Mouse (Mus musculus) heart, embryonic 14.5 days (tissue): Measurements from ENCODE around the gene BC030499. TPM values are rescaled to one million over a fixed set of nuclear protein-coding genes. Genes with fewer than 3 reads are reported as not detected.

Source experiments
- ATAC-seq: fragments of 200-750 bp; cut with Nextera tagmentation; 2 replicates; pipeline ENCODE4 v1.8.0; 2017; ENCODE audit warnings: low read depth, moderate TSS enrichment; ENCODE audit not compliant: insufficient number of reproducible peaks, insufficient read depth, low FRiP score
- H3K27ac ChIP-seq, 2 experiments: fragments of 200-500 bp in 1 of 2; fragments of 300-500 bp in 1 of 2; sonication (generic) in 1 of 2; replicated peaks in 1 of 2; 2 replicates each; pipeline ENCODE4 v1.5.1; 2012 to 2014; ENCODE audit warnings: low read depth in 2 of 2, low read length in 2 of 2, control low read depth in 1 of 2, mild to moderate bottlenecking in 1 of 2, mixed read lengths in 1 of 2; ENCODE audit not compliant: control insufficient read depth in 1 of 2, insufficient read depth in 1 of 2
- H3K27me3 ChIP-seq: fragments of 300-500 bp; sonication (generic); 2 replicates; pipeline ENCODE4 v1.6.1; 2014; ENCODE audit warnings: mild to moderate bottlenecking, low read length, control low read depth; ENCODE audit not compliant: control insufficient read depth, insufficient read depth
- H3K36me3 ChIP-seq: fragments of 300-500 bp; sonication (generic); 2 replicates; pipeline ENCODE4 v1.6.1; 2014; ENCODE audit warnings: mild to moderate bottlenecking, control low read depth, low read length, mixed read lengths; ENCODE audit not compliant: control insufficient read depth, insufficient read depth
- H3K4me1 ChIP-seq, 2 experiments: fragments of 200-500 bp in 1 of 2; fragments of 300-500 bp in 1 of 2; sonication (generic) in 1 of 2; 2 replicates each; pipeline ENCODE4 v1.6.1; 2012 to 2014; ENCODE audit warnings: low read length in 2 of 2, control low read depth in 1 of 2, mixed read lengths in 1 of 2; ENCODE audit not compliant: control insufficient read depth in 2 of 2, insufficient read depth in 2 of 2
- H3K4me2 ChIP-seq: fragments of 300-500 bp; sonication (generic); 2 replicates; pipeline ENCODE4 v1.6.1; 2014; ENCODE audit warnings: mild to moderate bottlenecking, low read length
- H3K4me3 ChIP-seq, 2 experiments: fragments of 200-500 bp in 1 of 2; fragments of 300-500 bp in 1 of 2; sonication (generic) in 1 of 2; 2 replicates each; pipeline ENCODE4 v1.5.1; 2012 to 2014; ENCODE audit warnings: low read length in 2 of 2, mild to moderate bottlenecking in 2 of 2, control low read depth in 1 of 2, low read depth in 1 of 2, moderate library complexity in 1 of 2; ENCODE audit not compliant: control insufficient read depth in 1 of 2, insufficient read depth in 1 of 2
- H3K9ac ChIP-seq: fragments of 300-500 bp; sonication (generic); 2 replicates; pipeline ENCODE4 v1.6.1; 2014; ENCODE audit warnings: mild to moderate bottlenecking, low read length
- H3K9me3 ChIP-seq: fragments of 300-500 bp; sonication (generic); 2 replicates; pipeline ENCODE4 v1.6.1; 2016; ENCODE audit warnings: low read length, control low read depth; ENCODE audit not compliant: control insufficient read depth
- WGBS: fragments of 180-500 bp; shearing (Covaris S2); extraction: QIAGEN DNeasy Blood & Tissue Kit; methylation state at CpG from one replicate; pipeline ENCODE4 v1.1.7; 2014; 5-methylcytosine and 5-hydroxymethylcytosine counted together
- polyA plus RNA-seq: library from polyadenylated mRNA; unstranded; fragments of >200 nt; fragmentation: Nextera tagmentation; extraction: Ambion mirVana; gene quantifications from 2 replicates; pipeline ENCODE4 v1.2.1, GENCODE M21; 2014

Gene BC030499
- polyA plus RNA-seq, result 0.23 and 0.70 TPM in 2 replicates

GRCm38 (mm10) chr11:78290654-78291053 is at the start of gene BC030499:
Gene BC030499, plus strand, starts transcription at chr11:78290841.
- Histone ChIP-seq H3K9me3 (no peaks in the 10 kb centered on the region), H3K27ac (no peak within 1 kb of the TSS), H3K27me3 (no peaks in the 10 kb centered on the region), H3K4me1 (no peaks in the 10 kb centered on the region), H3K36me3 (peaks cover 68% of the 10 kb centered on the region), H3K4me3 (no peak within 1 kb of the TSS), H3K4me2 (no peak within 1 kb of the TSS), H3K9ac (no peak within 1 kb of the TSS)
- no peak for ATAC-seq
- 87% methylated on average over 4 of the region's 4 CpGs for WGBS

GRCm38 (mm10) chr11:78245261-78245626 is 45.4 kb upstream of the BC030499 start:
- Histone ChIP-seq H3K27me3 (no peaks in the 10 kb centered on the region), H3K9ac (peak overlapping the region; percentile 97), H3K4me2 (peak overlapping the region; percentile 92), H3K9me3 (no peaks in the 10 kb centered on the region), H3K27ac (peak overlapping the region; percentile 45 to 97; a peak in 3 of 4 replicates), H3K36me3 (peaks cover 14% of the 10 kb centered on the region), H3K4me1 (peaks cover 2 to 21% of the 10 kb centered on the region in 2 experiments; a peak in 3 of 4 replicates), H3K4me3 (peak overlapping the region; percentile 90 to 94)
- ATAC-seq, result peak; percentile 47
- WGBS, result 0% methylated on average over 19 of the region's 19 CpGs

DNA sequence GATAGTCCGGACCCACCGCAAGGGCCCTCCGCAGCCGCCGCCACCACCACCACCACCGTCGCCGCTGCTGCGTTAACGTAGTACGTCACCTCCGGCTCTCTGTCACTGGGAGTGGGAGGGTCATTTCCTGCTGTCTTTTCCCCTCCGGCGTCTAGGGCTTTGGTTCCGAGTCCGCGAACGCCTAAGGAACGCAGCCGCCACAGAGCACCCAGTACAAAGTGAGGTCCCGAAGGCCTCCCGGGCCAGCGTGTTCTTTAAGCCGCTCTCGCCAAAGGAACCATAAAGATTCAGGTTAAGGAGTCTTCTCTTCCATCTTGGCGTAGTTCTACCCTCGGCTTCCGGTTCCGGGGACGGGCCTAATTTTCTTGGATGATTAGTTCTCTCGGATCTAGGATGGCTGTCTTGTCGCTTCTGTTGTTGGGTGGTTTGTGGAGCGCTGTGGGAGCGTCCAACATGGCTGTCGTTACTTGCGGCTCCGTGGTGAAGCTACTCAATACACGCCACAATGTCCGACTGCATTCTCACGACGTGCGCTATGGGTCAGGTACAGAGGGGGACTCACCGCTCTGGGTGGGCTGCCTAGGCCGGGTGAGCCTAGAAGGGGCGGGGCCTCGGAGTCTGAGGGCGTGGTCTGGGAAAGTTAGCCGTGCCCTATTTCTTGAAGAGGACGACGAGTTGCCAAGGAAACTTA is 44.9 kb upstream of the BC030499 start, which contains the start of the genes Sdf2 and Supt6:
Gene Sdf2 (plus strand): TSS at position 120 of the 691 bp plus-strand sequence.
Gene Supt6 (minus strand): TSS at position 361 of the 691 bp plus-strand sequence.
- ATAC-seq, result peak; percentile 87
- Histone ChIP-seq H3K27me3 (no peaks in the 10 kb centered on the region), H3K9me3 (no peaks in the 10 kb centered on the region), H3K36me3 (peaks cover 13% of the 10 kb centered on the region), H3K4me1 (peaks cover 2 to 21% of the 10 kb centered on the region in 2 experiments; a peak in 3 of 4 replicates), H3K9ac (peak within 1 kb of the TSS; percentile 97), H3K4me2 (peak within 1 kb of the TSS; percentile 92), H3K4me3 (peak within 1 kb of the TSS; percentile 90 to 94), H3K27ac (peak within 1 kb of the TSS; percentile 92 to 97)
- WGBS, result under 1% methylated on average over 50 of the region's 50 CpGs

DNA sequence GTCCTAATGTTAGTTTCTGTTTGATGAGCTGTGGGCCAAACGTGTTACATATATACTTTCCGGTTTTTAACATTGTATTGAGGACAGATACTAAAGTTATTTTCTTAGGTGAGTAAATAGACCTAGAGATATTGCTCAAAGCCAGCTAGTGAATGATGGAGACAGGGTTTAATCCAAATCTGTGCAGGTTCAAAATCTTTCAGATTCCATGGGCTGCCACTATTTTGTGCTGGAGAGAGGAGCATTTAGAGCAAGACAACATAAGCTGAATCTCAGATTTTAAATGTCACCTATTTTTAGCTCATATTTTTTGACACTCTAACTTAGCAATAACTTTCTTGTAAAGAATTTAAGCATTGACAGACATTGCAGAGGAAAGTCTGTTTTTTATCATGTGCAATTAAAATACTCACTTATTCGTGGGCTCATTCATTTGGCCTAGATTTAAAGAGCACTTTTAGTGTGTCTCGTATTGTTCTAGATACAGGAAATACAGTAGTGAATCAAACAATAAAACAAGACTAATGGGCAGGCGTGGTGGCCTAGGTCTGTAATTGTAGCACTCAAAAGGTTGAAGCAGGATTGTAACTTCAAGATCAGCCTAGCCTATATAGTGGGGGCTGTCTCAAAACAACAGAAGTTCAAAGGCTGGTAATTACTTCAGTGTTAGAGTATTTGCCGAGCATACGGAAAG is 44.2 kb upstream of the BC030499 start:
- Histone ChIP-seq H3K4me3 (peak overlapping the region; percentile 90 to 94), H3K27ac (peak overlapping the region in 1 of 2 experiments; percentile 97; a peak in 2 of 4 replicates), H3K4me1 (peaks cover 2 to 21% of the 10 kb centered on the region in 2 experiments; a peak in 3 of 4 replicates), H3K27me3 (no peaks in the 10 kb centered on the region), H3K9me3 (no peaks in the 10 kb centered on the region), H3K4me2 (peak overlapping the region; percentile 77), H3K9ac (peak overlapping the region; percentile 97), H3K36me3 (peaks cover 17% of the 10 kb centered on the region)
- ATAC-seq, result no peak
- 50% methylated on average over 7 of the region's 7 CpGs for WGBS

DNA sequence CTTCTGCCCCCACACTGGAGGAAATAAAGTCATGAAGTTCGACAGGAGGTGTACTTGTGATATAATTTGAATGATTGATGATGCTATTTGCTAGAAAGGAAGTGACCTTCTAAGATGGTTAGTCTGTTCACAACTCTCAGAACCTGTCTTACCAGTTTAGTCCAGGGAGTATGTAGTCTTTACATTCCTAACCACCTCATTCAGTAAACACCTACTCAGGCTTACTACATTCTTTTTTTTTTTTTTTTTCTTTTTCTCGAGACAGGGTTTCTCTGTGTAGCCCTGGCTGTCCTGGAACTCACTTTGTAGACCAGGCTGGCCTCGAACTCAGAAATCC is 43.7 kb upstream of the BC030499 start:
- H3K9me3 ChIP-seq, result no peaks in the 10 kb centered on the region
- WGBS, result 47% methylated on average over 3 of the region's 3 CpGs
- H3K4me2 ChIP-seq, result peak overlapping the region; percentile 77
- H3K27ac ChIP-seq, result no peak overlapping the region
- ATAC-seq, result no peak
- no peak overlapping the region for H3K4me3 ChIP-seq
- H3K36me3 ChIP-seq, result peaks cover 22% of the 10 kb centered on the region
- peak overlapping the region; percentile 97 for H3K9ac ChIP-seq
- H3K4me1 ChIP-seq, result peaks cover 2 to 21% of the 10 kb centered on the region in 2 experiments; a peak in 3 of 4 replicates
- H3K27me3 ChIP-seq, result no peaks in the 10 kb centered on the region

DNA sequence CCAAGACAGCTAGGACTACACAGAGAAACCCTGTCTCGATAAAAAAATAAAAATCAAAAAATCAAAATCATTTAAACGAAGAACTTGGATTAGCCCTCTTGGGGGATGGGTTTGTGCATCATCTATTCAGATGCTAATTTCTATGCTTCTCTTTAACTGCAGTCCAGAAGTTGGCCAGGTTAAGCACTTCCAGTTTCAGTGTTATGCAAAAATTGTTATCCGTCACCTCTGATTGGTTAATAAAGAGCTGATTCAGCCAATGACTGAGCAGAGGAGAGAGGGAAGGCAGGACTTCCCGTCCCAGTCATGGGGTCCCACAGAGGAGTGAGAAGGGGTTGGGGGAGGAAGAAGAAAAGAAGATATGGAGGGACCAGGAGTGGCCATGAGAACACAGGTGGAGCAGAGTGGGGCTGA is 42.9 kb upstream of the BC030499 start:
- Histone ChIP-seq H3K9ac (no peak overlapping the region), H3K4me3 (no peak overlapping the region), H3K9me3 (no peaks in the 10 kb centered on the region), H3K4me1 (peaks cover 2 to 21% of the 10 kb centered on the region in 2 experiments; a peak in 3 of 4 replicates), H3K27me3 (no peaks in the 10 kb centered on the region), H3K27ac (no peak overlapping the region), H3K36me3 (peaks cover 29% of the 10 kb centered on the region), H3K4me2 (no peak overlapping the region)
- no peak for ATAC-seq
- 69% methylated on average over 4 of the region's 4 CpGs for WGBS

DNA sequence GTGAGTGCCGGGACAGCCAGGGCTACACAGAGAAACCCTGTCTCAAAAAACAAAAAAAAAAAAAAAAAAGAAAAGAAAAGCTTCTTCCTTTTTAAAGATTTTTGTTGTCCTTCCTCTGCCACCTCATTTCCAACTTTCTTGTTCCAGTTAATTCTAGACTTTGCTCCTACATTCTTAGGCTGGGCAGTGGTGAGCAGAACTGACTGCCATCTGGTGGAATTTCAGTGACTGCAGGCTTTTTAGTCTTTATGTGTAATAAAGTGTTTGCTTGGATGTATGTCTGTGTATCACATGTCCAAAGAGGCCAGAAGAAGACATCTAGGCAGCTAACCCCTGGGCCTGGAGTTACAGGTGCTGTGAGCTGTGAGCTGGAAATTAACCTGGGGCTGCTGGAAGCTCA is 34.0 kb upstream of the BC030499 start:
- Histone ChIP-seq H3K4me2 (no peak overlapping the region), H3K9me3 (no peaks in the 10 kb centered on the region), H3K9ac (no peak overlapping the region), H3K27ac (no peak overlapping the region), H3K4me3 (no peak overlapping the region), H3K36me3 (peaks cover 37% of the 10 kb centered on the region), H3K4me1 (no peaks in the 10 kb centered on the region), H3K27me3 (peaks cover 7% of the 10 kb centered on the region; the same call in 1 of the 2 replicates)
- 100% methylated on average over 1 of the region's 1 CpGs for WGBS
- no peak for ATAC-seq
